ENCODE assay signal across 17 mouse cellular contexts in the genomic region with DNA sequence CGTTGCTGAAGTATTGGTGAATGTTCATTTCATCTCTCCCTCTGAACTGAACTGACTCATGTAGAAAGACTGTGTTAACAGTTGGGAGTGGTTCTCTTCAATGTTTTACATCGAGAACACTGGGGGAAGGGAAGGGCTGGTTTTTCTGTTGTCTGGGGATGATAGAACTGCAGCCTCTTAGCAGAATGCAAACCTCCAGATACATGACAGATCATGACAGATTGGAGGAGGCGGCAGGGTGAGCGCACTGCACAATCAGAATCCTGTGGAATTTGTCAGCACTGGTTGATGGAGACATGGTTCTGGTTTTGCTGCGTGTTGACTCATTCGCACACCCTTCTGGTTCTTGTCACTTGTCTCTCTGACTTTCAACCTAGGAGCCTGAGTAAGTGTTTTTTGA.
DNase-seq lines count a peak whose midpoint lies in the region; ATAC-seq and TF ChIP-seq lines count a peak whose summit lies in the region.
"Had no signal": no experiment of that assay in that cellular context is flagged by ENCODE, and none has a peak within 500 bp of the region (broad histone marks: within the 10 kb centered on the region; RNA-seq: fewer than 3 reads in every experiment).

No protein-coding gene starts in this region.

- H3K4me2 ChIP-seq in intestine, embryonic 15.5 days (replicated peaks) = no peak overlapping the region
- H3K4me2 ChIP-seq in forebrain, embryonic 11.5 days (ENCODE audit: low read depth, low read length, severe bottlenecking) = no peak overlapping the region
- H3K4me2 ChIP-seq: hindbrain, embryonic 13.5 days; liver, embryonic 12.5 days; midbrain, embryonic 12.5 days; neural tube, embryonic 12.5 days had no signal

- no peaks in the 10 kb centered on the region for H3K9me3 ChIP-seq in intestine, embryonic 15.5 days
- H3K9me3 ChIP-seq in forebrain, embryonic 11.5 days (ENCODE audit: control insufficient read depth, low read length) = no peaks in the 10 kb centered on the region
- H3K9me3 ChIP-seq: hindbrain, embryonic 13.5 days; liver, embryonic 12.5 days; midbrain, embryonic 12.5 days; neural tube, embryonic 12.5 days had no signal

- H3K9ac ChIP-seq in intestine, embryonic 15.5 days = no peak overlapping the region
- no peak overlapping the region for H3K9ac ChIP-seq in forebrain, embryonic 11.5 days (ENCODE audit: low read length)
- H3K9ac ChIP-seq: hindbrain, embryonic 13.5 days; liver, embryonic 12.5 days; midbrain, embryonic 12.5 days; neural tube, embryonic 12.5 days had no signal

- H3K79me3 ChIP-seq in C2C12 (ENCODE audit: low read depth) = no peaks in the 10 kb centered on the region

- ATAC-seq in intestine, embryonic 15.5 days = peak; percentile 51; the same call in 1 of the 2 replicates
- no peak for ATAC-seq in cerebellum, adult (ENCODE audit: insufficient number of reproducible peaks, low FRiP score, low TSS enrichment)
- no peak for ATAC-seq in megakaryocyte-erythroid progenitor cell, adult 5-6 weeks (replicated peaks; ENCODE audit: low FRiP score, low TSS enrichment, poor library complexity, severe bottlenecking)
- no peak for ATAC-seq in forebrain, embryonic 11.5 days (replicated peaks; ENCODE audit: low FRiP score)
- ATAC-seq: liver, embryonic 12.5 days; lung, postnatal 0 days; Patski had no signal

- TF ChIP-seq CTCF in C2C12 (IDR thresholded peaks at IDR 0.05; ENCODE audit: control insufficient read depth, insufficient read depth, insufficient read length) = no peak

- DNase-seq in brain, adult 2 months (ENCODE audit: low read depth, low spot score) = peak; percentile 79
- DNase-seq in layer of hippocampus, postnatal 36 days = peak; percentile 71 to 76
- no peak for DNase-seq in kidney, adult 18-20 months
- no peak for DNase-seq in forebrain, embryonic 11.5 days (ENCODE audit: low spot score)
- DNase-seq: adrenal gland, postnatal 10 days; kidney, adult 9 months had no signal

- H3ac ChIP-seq in C2C12 (ENCODE audit: control insufficient read depth, insufficient read length, low read depth) = no peak overlapping the region

- no peaks in the 10 kb centered on the region for H3K27me3 ChIP-seq in C2C12 (ENCODE audit: control insufficient read depth, insufficient read depth, insufficient read length)
- H3K27me3 ChIP-seq in intestine, embryonic 15.5 days (replicated peaks) = no peaks in the 10 kb centered on the region
- H3K27me3 ChIP-seq in forebrain, embryonic 11.5 days (ENCODE audit: control insufficient read depth, insufficient read depth, low read length) = no peaks in the 10 kb centered on the region
- H3K27me3 ChIP-seq: CH12.LX; hindbrain, embryonic 13.5 days; liver, embryonic 12.5 days; midbrain, embryonic 12.5 days; neural tube, embryonic 12.5 days; Patski had no signal

- no peak overlapping the region for H3K4me3 ChIP-seq in C2C12 (ENCODE audit: insufficient read depth, poor library complexity, severe bottlenecking)
- H3K4me3 ChIP-seq in intestine, embryonic 15.5 days (replicated peaks) = no peak overlapping the region
- no peak overlapping the region for H3K4me3 ChIP-seq in forebrain, embryonic 11.5 days (ENCODE audit: low read depth, low read length)
- H3K4me3 ChIP-seq: hindbrain, embryonic 13.5 days; liver, embryonic 12.5 days; midbrain, embryonic 12.5 days; neural tube, embryonic 12.5 days had no signal

- H3K36me3 ChIP-seq in C2C12 (ENCODE audit: control insufficient read depth, insufficient read depth) = no peaks in the 10 kb centered on the region
- H3K36me3 ChIP-seq in intestine, embryonic 15.5 days = no peaks in the 10 kb centered on the region
- H3K36me3 ChIP-seq in forebrain, embryonic 11.5 days (ENCODE audit: control insufficient read depth, insufficient read depth, low read length) = no peaks in the 10 kb centered on the region
- H3K36me3 ChIP-seq: hindbrain, embryonic 13.5 days; liver, embryonic 12.5 days; midbrain, embryonic 12.5 days; neural tube, embryonic 12.5 days had no signal

- WGBS in intestine, embryonic 15.5 days = 21% methylated on average over 6 of the region's 6 CpGs
- 91% methylated on average over 6 of the region's 6 CpGs for WGBS in forebrain, embryonic 11.5 days

- no peaks in the 10 kb centered on the region for H3K79me2 ChIP-seq in C2C12 (ENCODE audit: control insufficient read depth, insufficient read depth)

- no peak overlapping the region for H3K27ac ChIP-seq in intestine, embryonic 15.5 days
- no peak overlapping the region for H3K27ac ChIP-seq in forebrain, embryonic 11.5 days (ENCODE audit: low read depth, low read length)
- H3K27ac ChIP-seq: hindbrain, embryonic 13.5 days; liver, embryonic 12.5 days; midbrain, embryonic 12.5 days; neural tube, embryonic 12.5 days had no signal

- no peaks in the 10 kb centered on the region for H3K4me1 ChIP-seq in intestine, embryonic 15.5 days (replicated peaks)
- H3K4me1 ChIP-seq in forebrain, embryonic 11.5 days (replicated peaks; ENCODE audit: control insufficient read depth, insufficient read depth, low read length) = no peaks in the 10 kb centered on the region
- H3K4me1 ChIP-seq: liver, embryonic 12.5 days; midbrain, embryonic 12.5 days; neural tube, embryonic 12.5 days had no signal

TF ChIP-seq in C2C12, 6 proteins besides CTCF, POLR2A, EP300 and RAD21:
- TF ChIP-seq CEBPB (IDR thresholded peaks at IDR 0.05; ENCODE audit: low read depth) (no peak), USF1 (IDR thresholded peaks at IDR 0.05; ENCODE audit: low read depth) (no peak), MYOD1 (IDR thresholded peaks at IDR 0.05; ENCODE audit: control insufficient read depth, insufficient read length, low read depth) (peak; percentile 74)

Comparison
In these comparisons a context has a peak if more than half of its experiments do, and no peak if none do; other contexts are left out.
1. DNase-seq: peak in brain, adult 2 months (single experiment) and layer of hippocampus, postnatal 36 days (2 of 2); none in kidney, adult 18-20 months (single experiment) and forebrain, embryonic 11.5 days (single experiment).